Mouse (Mus musculus) embryonic facial prominence, embryonic 12.5 days (tissue): ENCODE measurements around the gene Gm5795. TPM values are rescaled to one million over a fixed set of nuclear protein-coding genes. Genes with fewer than 3 reads are reported as not detected.
A peak's percentile ranks its signal among the peaks of the same experiment; 100 is the strongest.
"Not testable (repeated sequence)": the region's sequence is repeated elsewhere in the genome, so short reads cannot be mapped to it uniquely, and the experiment has no call there.

Source experiments
- ATAC-seq: fragments of 200-750 bp; cut with Nextera tagmentation; 2 replicates; pipeline ENCODE4 v1.8.0; 2017; ENCODE audit not compliant: insufficient number of reproducible peaks, insufficient read depth, low FRiP score, low TSS enrichment
- H3K27ac ChIP-seq: fragments of 300-500 bp; sonication (generic); 2 replicates; pipeline ENCODE4 v1.5.1; 2016; ENCODE audit warnings: mild to moderate bottlenecking
- H3K27me3 ChIP-seq: fragments of 300-500 bp; sonication (generic); 2 replicates; pipeline ENCODE4 v1.6.1; 2016; ENCODE audit warnings: mild to moderate bottlenecking, moderate library complexity
- H3K36me3 ChIP-seq: fragments of 300-500 bp; sonication (generic); 2 replicates; pipeline ENCODE4 v1.6.1; 2016; ENCODE audit warnings: mild to moderate bottlenecking
- H3K4me1 ChIP-seq: fragments of 300-500 bp; sonication (generic); 2 replicates; pipeline ENCODE4 v1.6.1; 2016
- H3K4me2 ChIP-seq: fragments of 300-500 bp; sonication (generic); replicated peaks from 2 replicates; pipeline ENCODE4 v1.6.1; 2016; ENCODE audit warnings: mild to moderate bottlenecking, moderate library complexity
- H3K4me3 ChIP-seq: fragments of 300-500 bp; sonication (generic); 2 replicates; pipeline ENCODE4 v1.5.1; 2016; ENCODE audit warnings: mild to moderate bottlenecking
- H3K9ac ChIP-seq: fragments of 300-500 bp; sonication (generic); 2 replicates; pipeline ENCODE4 v1.6.1; 2016; ENCODE audit warnings: mild to moderate bottlenecking, moderate library complexity
- H3K9me3 ChIP-seq: fragments of 300-500 bp; sonication (generic); 2 replicates; pipeline ENCODE4 v1.6.1; 2016; ENCODE audit warnings: mild to moderate bottlenecking, moderate library complexity
- WGBS: fragments of 180-500 bp; shearing (Covaris S2); methylation state at CpG from one replicate; pipeline ENCODE4 v1.1.7; 2016; 5-methylcytosine and 5-hydroxymethylcytosine counted together
- polyA plus RNA-seq: library from polyadenylated mRNA; unstranded; fragments of >200 nt; fragmentation: Nextera tagmentation; extraction: Ambion mirVana; gene quantifications from 2 replicates; pipeline ENCODE4 v1.2.1, GENCODE M21; 2016

Gene Gm5795
- polyA plus RNA-seq = not detected in 2 replicates

- ATAC-seq = not testable (repeated sequence)
- no CpG with 5 or more reads among the region's 2 CpGs for WGBS
Observed at GRCm38 (mm10) chr14:3187955-3188354, at the start of gene Gm5795. Gene Gm5795 (plus strand): TSS chr14:3188255.

GRCm38 (mm10) chr14:3208272-3209152 lies 20.5 kb downstream of the Gm5795 start, which contains the start of gene D830030K20Rik:
Gene D830030K20Rik (plus strand): TSS chr14:3208488.
- H3K9ac ChIP-seq = peak within 1 kb of the TSS; percentile 42; the same call in 1 of the 2 replicates
- not testable (repeated sequence) for H3K27ac ChIP-seq, H3K36me3 ChIP-seq, H3K4me1 ChIP-seq, ATAC-seq, H3K27me3 ChIP-seq, H3K9me3 ChIP-seq
- under 1% methylated on average over 23 of the region's 62 CpGs for WGBS
- peak within 1 kb of the TSS; percentile 47 for H3K4me3 ChIP-seq
- H3K4me2 ChIP-seq = peak within 1 kb of the TSS; percentile 77

More at GRCm38 (mm10) chr14:3187955-3188354, at the start of gene Gm5795:
- not testable (repeated sequence) for H3K4me1 ChIP-seq, H3K4me3 ChIP-seq, H3K4me2 ChIP-seq, H3K36me3 ChIP-seq, H3K9ac ChIP-seq, H3K27ac ChIP-seq, H3K9me3 ChIP-seq, H3K27me3 ChIP-seq

- not testable (repeated sequence) for H3K4me1 ChIP-seq, H3K27ac ChIP-seq, H3K9me3 ChIP-seq, H3K36me3 ChIP-seq, H3K4me2 ChIP-seq, ATAC-seq, H3K9ac ChIP-seq, H3K4me3 ChIP-seq, H3K27me3 ChIP-seq
- WGBS = 12% methylated on average over 10 of the region's 11 CpGs
Observed at GRCm38 (mm10) chr14:3209367-3209766, 21.3 kb downstream of the Gm5795 start.

Other genes with a start within 250 kb of the Gm5795 start
- gene Gm2888, start 158.3 kb upstream of the Gm5795 start, polyA plus RNA-seq = not detected in 2 replicates
- gene Gm2897, start 139.0 kb upstream of the Gm5795 start, polyA plus RNA-seq = 3.6 TPM in 2 replicates
- gene Gm10340, start 54.3 kb upstream of the Gm5795 start, polyA plus RNA-seq = not detected in 2 replicates
- 8.3 and 9.7 TPM in 2 replicates for gene D830030K20Rik, start 20.2 kb downstream of the Gm5795 start, polyA plus RNA-seq
- not detected in 2 replicates for gene Gm2956, start 144.4 kb downstream of the Gm5795 start, polyA plus RNA-seq
- gene Gm10413, start 206.8 kb downstream of the Gm5795 start, polyA plus RNA-seq = not detected in 2 replicates
- gene Gm10409, start 224.4 kb downstream of the Gm5795 start, polyA plus RNA-seq = 2.0 and 2.3 TPM in 2 replicates
- 2.8 TPM in 2 replicates for gene Gm3005, start 239.8 kb downstream of the Gm5795 start, polyA plus RNA-seq